Mouse (Mus musculus) kidney, postnatal 0 days (tissue): ENCODE measurements around the gene Fam163a. TPM values are rescaled to one million over a fixed set of nuclear protein-coding genes. Genes with fewer than 3 reads are reported as not detected.

Experiments
- ATAC-seq: fragments of 200-750 bp; cut with Nextera tagmentation; replicated peaks from 2 replicates; pipeline ENCODE4 v1.8.0; 2017; ENCODE audit warnings: low read depth, moderate number of reproducible peaks, moderate TSS enrichment, moderate library complexity; ENCODE audit not compliant: low FRiP score
- DNase-seq: peaks from one replicate; pipeline ENCODE4 v3.0.0-alpha.2; 2016; ENCODE audit warnings: low spot score
- H3K27ac ChIP-seq: fragments of 300-500 bp; sonication (generic); 2 replicates; pipeline ENCODE4 v1.5.1; 2014; ENCODE audit warnings: mild to moderate bottlenecking
- H3K27me3 ChIP-seq: fragments of 300-500 bp; sonication (generic); 2 replicates; pipeline ENCODE4 v1.6.1; 2014; ENCODE audit warnings: low read length, mixed read lengths; ENCODE audit not compliant: insufficient read depth
- H3K36me3 ChIP-seq: fragments of 300-500 bp; sonication (generic); 2 replicates; pipeline ENCODE4 v1.6.1; 2014; ENCODE audit warnings: low read length, mixed read lengths; ENCODE audit not compliant: insufficient read depth
- H3K4me1 ChIP-seq: fragments of 300-500 bp; sonication (generic); replicated peaks from 2 replicates; pipeline ENCODE4 v1.6.1; 2014; ENCODE audit warnings: antibody characterized with exemption, low read length, mixed read lengths; ENCODE audit not compliant: insufficient read depth
- H3K4me2 ChIP-seq: fragments of 300-500 bp; sonication (generic); 2 replicates; pipeline ENCODE4 v1.6.1; 2014; ENCODE audit warnings: mild to moderate bottlenecking, low read length, moderate library complexity, mixed read lengths
- H3K4me3 ChIP-seq: fragments of 300-500 bp; sonication (generic); replicated peaks from 2 replicates; pipeline ENCODE4 v1.5.1; 2014; ENCODE audit warnings: low read depth, low read length
- H3K9ac ChIP-seq: fragments of 300-500 bp; sonication (generic); 2 replicates; pipeline ENCODE4 v1.6.1; 2014; ENCODE audit warnings: low read depth, low read length
- H3K9me3 ChIP-seq: fragments of 300-500 bp; sonication (generic); replicated peaks from 2 replicates; pipeline ENCODE4 v1.6.1; 2016; ENCODE audit warnings: low read length, inconsistent platforms, mixed read lengths
- CTCF ChIP-seq: IDR thresholded peaks from 2 replicates; pipeline ENCODE4 v1.5.1; 2016; ENCODE audit warnings: antibody characterized with exemption, low read depth, mild to moderate bottlenecking, moderate library complexity
- WGBS: fragments of 180-500 bp; shearing (Covaris S2); extraction: QIAGEN DNeasy Blood & Tissue Kit; methylation state at CpG from one replicate; pipeline ENCODE4 v1.1.7; 2014; 5-methylcytosine and 5-hydroxymethylcytosine counted together
- polyA plus RNA-seq: library from polyadenylated mRNA; unstranded; fragments of >200 nt; fragmentation: Nextera tagmentation; extraction: Ambion mirVana; gene quantifications from 2 replicates; pipeline ENCODE4 v1.2.1, GENCODE M21; 2015

Gene Fam163a
- polyA plus RNA-seq, 1 experiment from 2014 or later = 0.63 TPM

GRCm38 (mm10) chr1:156107424-156107823 is 97.4 kb downstream of the Fam163a start:
- Histone ChIP-seq H3K27ac (no peak overlapping the region), H3K9me3 (no peaks in the 10 kb centered on the region), H3K9ac (no peak overlapping the region), H3K4me2 (no peak overlapping the region), H3K27me3 (no peaks in the 10 kb centered on the region; the same call in 1 of the 2 replicates), H3K4me3 (no peak overlapping the region), H3K36me3 (no peaks in the 10 kb centered on the region), H3K4me1 (peaks cover 5% of the 10 kb centered on the region; the same call in 1 of the 2 replicates)
- DNase-seq (no peak), ATAC-seq (no peak)
- TF ChIP-seq CTCF = no peak
- 88% methylated on average over 2 of the region's 2 CpGs for WGBS

- H3K36me3 ChIP-seq = no peaks in the 10 kb centered on the region
- no peak overlapping the region for H3K4me3 ChIP-seq
- DNase-seq = no peak
- no peak overlapping the region for H3K27ac ChIP-seq
- 61% methylated on average over 2 of the region's 2 CpGs for WGBS
- no peak for TF ChIP-seq CTCF
- ATAC-seq = no peak
- H3K4me1 ChIP-seq = peaks cover 5% of the 10 kb centered on the region; the same call in 1 of the 2 replicates
- H3K9ac ChIP-seq = no peak overlapping the region
- no peak overlapping the region for H3K4me2 ChIP-seq
- no peaks in the 10 kb centered on the region; the same call in 1 of the 2 replicates for H3K27me3 ChIP-seq
- H3K9me3 ChIP-seq = no peaks in the 10 kb centered on the region
These were observed 99.4 kb downstream of the Fam163a start for GRCm38 (mm10) chr1:156105381-156105780.

GRCm38 (mm10) chr1:156103763-156104162 is 101.1 kb downstream of the Fam163a start:
- no peak for DNase-seq
- H3K4me1 ChIP-seq = peaks cover 3% of the 10 kb centered on the region; the same call in 1 of the 2 replicates
- WGBS = 84% methylated on average over 2 of the region's 2 CpGs
- H3K9me3 ChIP-seq = no peaks in the 10 kb centered on the region
- H3K4me2 ChIP-seq = no peak overlapping the region
- no peak for ATAC-seq
- no peaks in the 10 kb centered on the region; the same call in 1 of the 2 replicates for H3K27me3 ChIP-seq
- no peak for TF ChIP-seq CTCF
- no peak overlapping the region for H3K27ac ChIP-seq
- H3K9ac ChIP-seq = no peak overlapping the region
- no peak overlapping the region for H3K4me3 ChIP-seq
- H3K36me3 ChIP-seq = no peaks in the 10 kb centered on the region

- Histone ChIP-seq H3K9me3 (no peaks in the 10 kb centered on the region), H3K36me3 (no peaks in the 10 kb centered on the region), H3K27me3 (no peaks in the 10 kb centered on the region; the same call in 1 of the 2 replicates), H3K27ac (no peak overlapping the region), H3K4me1 (no peaks in the 10 kb centered on the region), H3K4me2 (no peak overlapping the region), H3K9ac (no peak overlapping the region), H3K4me3 (no peak overlapping the region)
- DNase-seq (no peak), ATAC-seq (no peak)
- no peak for TF ChIP-seq CTCF
- WGBS = 82% methylated on average over 4 of the region's 4 CpGs
These were observed 113.0 kb downstream of the Fam163a start for GRCm38 (mm10) chr1:156091811-156092210.

- no peak overlapping the region for H3K27ac ChIP-seq
- no peaks in the 10 kb centered on the region; the same call in 1 of the 2 replicates for H3K27me3 ChIP-seq
- 50% methylated on average over 4 of the region's 4 CpGs for WGBS
- peak; percentile 68; the same call in 1 of the 2 replicates for ATAC-seq
- no peaks in the 10 kb centered on the region for H3K9me3 ChIP-seq
- no peaks in the 10 kb centered on the region for H3K4me1 ChIP-seq
- H3K4me3 ChIP-seq = no peak overlapping the region
- no peak overlapping the region for H3K4me2 ChIP-seq
- no peaks in the 10 kb centered on the region for H3K36me3 ChIP-seq
- no peak for DNase-seq
- TF ChIP-seq CTCF = no peak
- H3K9ac ChIP-seq = no peak overlapping the region
These were observed 114.8 kb downstream of the Fam163a start for GRCm38 (mm10) chr1:156090042-156090441.

GRCm38 (mm10) chr1:156089561-156089960 is 115.3 kb downstream of the Fam163a start:
- ATAC-seq (peak; percentile 18; the same call in 1 of the 2 replicates), DNase-seq (no peak)
- Histone ChIP-seq H3K9me3 (no peaks in the 10 kb centered on the region), H3K36me3 (no peaks in the 10 kb centered on the region), H3K4me2 (no peak overlapping the region), H3K9ac (no peak overlapping the region), H3K4me3 (no peak overlapping the region), H3K27me3 (no peaks in the 10 kb centered on the region; the same call in 1 of the 2 replicates), H3K27ac (no peak overlapping the region), H3K4me1 (no peaks in the 10 kb centered on the region)
- TF ChIP-seq CTCF = no peak
- WGBS = 70% methylated on average over 8 of the region's 8 CpGs

GRCm38 (mm10) chr1:156087586-156087985 is 117.2 kb downstream of the Fam163a start:
- TF ChIP-seq CTCF = no peak
- ATAC-seq (no peak), DNase-seq (no peak)
- Histone ChIP-seq H3K4me2 (no peak overlapping the region), H3K4me3 (no peak overlapping the region), H3K4me1 (no peaks in the 10 kb centered on the region), H3K27ac (no peak overlapping the region), H3K27me3 (no peaks in the 10 kb centered on the region; the same call in 1 of the 2 replicates), H3K36me3 (no peaks in the 10 kb centered on the region), H3K9ac (no peak overlapping the region), H3K9me3 (no peaks in the 10 kb centered on the region)
- WGBS = 70% methylated on average over 5 of the region's 5 CpGs
